Mouse (Mus musculus) embryonic facial prominence, embryonic 14.5 days (tissue): ENCODE results near the gene Hey2. TPM values are rescaled to one million over a fixed set of nuclear protein-coding genes. Genes with fewer than 3 reads are reported as not detected.

Experiments used
- polyA plus RNA-seq: library from polyadenylated mRNA; unstranded; fragments of >200 nt; fragmentation: Nextera tagmentation; extraction: Ambion mirVana; gene quantifications from 2 replicates; pipeline ENCODE4 v1.2.1, GENCODE M21; 2014

Gene Hey2
- polyA plus RNA-seq, 1 experiment from 2014 or later: 4.6 TPM

Other genes starting within 250 kb of the Hey2 start
- gene Trmt11, start 242.1 kb downstream of the Hey2 start, polyA plus RNA-seq: 21.9 and 22.5 TPM in 2 replicates
- gene Hint3, start 213.2 kb downstream of the Hey2 start, polyA plus RNA-seq: 22.8 and 23.0 TPM in 2 replicates
- 10.6 TPM in 2 replicates for gene Ncoa7, start 39.5 kb downstream of the Hey2 start, polyA plus RNA-seq